Mouse (Mus musculus) adrenal gland, adult (tissue): ENCODE data around the gene Pdcd4.
"Not testable (repeated sequence)": the region's sequence is repeated elsewhere in the genome, so short reads cannot be mapped to it uniquely, and the experiment has no call there.

Experiments
- DNase-seq, 2 experiments: peaks; one replicate each; pipeline ENCODE4 v3.0.0; 2022 to 2023; ENCODE audit warnings: low spot score in 1 of 2; ENCODE audit not compliant: inconsistent age in 2 of 2

The Pdcd4 gene

GRCm38 (mm10) chr19:53899941-53900610, 8.0 kb downstream of the Pdcd4 start:
- peak in 1 of 2 experiments; percentile 34 for DNase-seq

GRCm38 (mm10) chr19:53901931-53902738, 10.1 kb downstream of the Pdcd4 start:
- DNase-seq, result no peak

DNA sequence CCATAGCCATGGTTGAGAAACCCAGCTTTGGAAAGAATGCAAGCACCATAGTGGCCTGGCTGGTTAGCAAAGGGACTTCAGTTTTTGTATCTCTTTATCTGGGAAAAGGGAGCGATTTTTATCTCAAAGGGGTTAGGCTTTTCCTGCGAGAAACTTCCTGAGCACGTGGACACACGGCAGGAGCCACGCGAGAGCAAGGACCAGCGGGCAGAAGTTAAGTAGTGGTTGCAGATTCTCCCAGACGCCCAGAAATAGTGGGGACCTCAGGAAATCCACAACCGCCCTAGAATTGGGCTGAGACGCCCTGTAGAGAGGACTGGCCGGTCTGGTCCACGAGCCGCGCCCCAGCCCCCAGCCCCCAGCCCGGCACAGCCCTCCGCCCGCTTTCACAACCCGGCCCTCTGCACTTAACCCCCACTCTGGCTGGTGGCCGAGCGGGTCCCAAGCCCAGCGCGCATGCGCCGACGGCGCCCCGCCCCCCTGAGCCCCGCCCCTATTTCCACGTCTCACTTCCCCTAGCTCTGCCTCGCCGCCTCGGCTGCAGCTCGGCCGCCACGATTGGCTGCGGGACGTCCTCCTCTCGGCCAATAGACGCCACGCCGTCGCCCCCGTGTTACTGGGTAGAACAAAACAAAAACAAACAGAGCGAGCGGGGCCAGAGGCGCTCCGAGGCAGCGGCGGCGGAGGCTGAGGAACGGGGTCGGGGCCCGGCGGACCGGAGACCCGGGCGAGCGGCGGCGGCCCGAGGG, 10.9 kb downstream of the Pdcd4 start:
- DNase-seq, result peak; percentile 97 to 98

- DNase-seq, result peak; percentile 68 to 87
Observed at GRCm38 (mm10) chr19:53903507-53904321, 11.7 kb downstream of the Pdcd4 start.

GRCm38 (mm10) chr19:53904833-53905480, 12.9 kb downstream of the Pdcd4 start:
- peak in 1 of 2 experiments; percentile 42 for DNase-seq

DNA sequence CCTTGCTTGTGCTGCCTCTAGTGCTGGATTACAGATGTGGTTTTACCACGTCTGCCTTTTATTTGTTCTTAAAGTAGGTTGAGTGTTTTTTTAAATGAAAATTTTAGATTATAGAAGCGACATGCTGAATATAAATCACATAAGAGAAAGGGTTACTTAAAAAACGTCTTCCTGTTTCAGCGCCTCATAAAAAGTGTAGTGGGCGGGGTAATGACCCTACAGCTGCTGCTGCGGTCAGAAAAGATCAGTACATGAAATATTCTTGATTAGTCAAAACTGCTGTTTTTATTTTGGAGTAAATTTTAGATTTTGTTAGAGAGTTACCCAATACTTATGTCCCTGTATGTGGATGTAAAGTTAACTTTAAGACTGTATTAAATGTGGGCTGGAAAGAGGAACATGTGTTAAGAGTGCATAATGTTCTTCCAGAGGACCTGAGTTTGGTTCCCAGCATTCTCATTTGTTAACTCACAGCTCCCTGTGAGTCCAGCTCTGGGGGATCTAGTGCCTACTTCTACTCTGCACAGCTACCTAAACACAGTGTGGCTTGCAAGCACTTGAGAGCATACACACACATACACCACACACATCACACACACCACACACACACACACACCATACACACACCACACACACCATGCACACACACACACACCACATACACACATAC, 14.1 kb downstream of the Pdcd4 start:
- peak in 1 of 2 experiments; percentile 46 for DNase-seq

GRCm38 (mm10) chr19:53906703-53907070, 14.7 kb downstream of the Pdcd4 start:
- DNase-seq, result not testable (repeated sequence)

DNA sequence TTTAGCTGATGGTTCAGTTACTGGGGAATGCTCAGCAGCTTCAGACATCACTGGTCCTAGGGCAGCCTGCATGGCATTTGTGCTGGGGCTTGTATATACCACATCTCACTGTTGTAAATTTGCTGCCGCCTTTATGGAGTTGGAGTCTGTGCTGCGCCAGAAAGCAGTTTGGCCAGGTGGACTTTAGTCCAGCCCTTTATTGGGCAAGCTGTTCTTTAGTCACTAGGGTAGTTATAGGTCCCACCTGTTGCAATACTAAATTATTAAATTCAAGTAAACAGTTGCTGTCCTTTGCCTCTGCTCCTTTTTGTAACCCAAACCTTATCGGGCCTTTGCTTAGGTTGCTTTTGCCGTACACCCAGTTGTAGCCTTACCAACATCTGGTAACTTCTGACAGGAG, 22.9 kb downstream of the Pdcd4 start:
- DNase-seq, result no peak

- DNase-seq, result peak in 1 of 2 experiments; percentile 75
Observed at GRCm38 (mm10) chr19:53919541-53919940, 27.5 kb downstream of the Pdcd4 start.

- DNase-seq, result not testable (repeated sequence)
Observed at GRCm38 (mm10) chr19:53921996-53922395, 30.0 kb downstream of the Pdcd4 start.

- peak in 1 of 2 experiments; percentile 55 for DNase-seq
Observed at GRCm38 (mm10) chr19:53925338-53925751, 33.3 kb downstream of the Pdcd4 start.

DNA sequence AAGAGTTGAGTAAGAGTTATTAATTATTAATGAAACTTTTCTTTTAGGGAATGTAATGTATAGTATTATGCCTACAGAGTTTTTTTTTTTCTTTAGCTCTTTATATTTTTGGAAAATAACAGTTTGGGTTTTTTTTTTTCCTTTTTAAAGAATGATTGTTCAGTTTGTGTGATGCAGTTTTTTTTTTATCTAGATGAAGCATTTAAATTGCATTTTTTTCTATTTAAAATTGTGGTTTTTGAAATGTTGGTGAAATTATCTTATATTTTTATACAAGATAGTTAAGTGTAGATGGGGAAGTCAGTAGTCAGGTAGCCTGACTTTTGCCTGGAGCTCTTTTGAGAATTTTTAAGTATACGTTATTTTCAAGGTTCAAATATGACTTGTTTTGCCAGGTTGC, 34.7 kb downstream of the Pdcd4 start:
- no peak for DNase-seq

- DNase-seq, result no peak
Observed at GRCm38 (mm10) chr19:53929218-53929617, 37.2 kb downstream of the Pdcd4 start.

GRCm38 (mm10) chr19:53933050-53933449, 41.0 kb downstream of the Pdcd4 start:
- DNase-seq, result no peak

- no peak for DNase-seq
Observed at GRCm38 (mm10) chr19:53934046-53934445, 42.0 kb downstream of the Pdcd4 start.

DNA sequence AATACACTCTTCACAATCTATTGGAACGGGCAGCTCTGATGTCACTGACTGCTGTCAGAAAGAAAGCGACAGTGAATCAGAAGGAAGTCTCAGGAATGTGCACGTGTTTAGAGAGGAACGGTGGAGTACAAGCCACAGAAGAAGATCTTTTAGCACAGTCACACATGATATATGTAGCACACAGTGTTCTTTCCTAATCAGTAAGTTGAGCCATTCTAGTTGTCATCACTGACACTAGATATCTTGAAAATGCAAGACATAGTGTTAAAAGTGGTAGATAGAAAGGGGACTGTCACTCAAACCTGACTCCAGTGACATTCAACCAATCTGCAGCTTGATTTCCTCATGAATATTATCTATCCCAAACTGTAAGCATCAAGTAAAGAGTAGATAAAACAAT, 47.4 kb downstream of the Pdcd4 start:
- no peak for DNase-seq

DNA sequence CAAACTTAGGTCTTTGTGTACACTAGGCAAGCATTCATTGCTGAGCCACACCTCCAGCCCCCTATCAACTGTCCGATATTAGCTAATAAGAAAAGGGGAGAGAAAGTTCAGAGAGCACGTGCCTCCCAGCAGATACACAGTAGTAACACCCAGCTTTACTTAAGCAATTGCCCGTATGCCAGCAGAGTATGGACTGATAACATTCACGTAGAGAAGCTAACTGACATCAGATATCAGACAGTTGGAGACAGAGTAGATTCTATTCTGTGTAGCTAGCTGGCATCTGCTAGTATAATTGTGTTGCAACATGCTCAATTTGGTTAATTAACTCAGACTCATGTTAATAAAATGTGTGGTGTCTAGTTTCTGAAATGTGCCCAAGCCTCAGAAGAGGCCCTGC, 49.1 kb downstream of the Pdcd4 start:
- DNase-seq, result no peak

DNA sequence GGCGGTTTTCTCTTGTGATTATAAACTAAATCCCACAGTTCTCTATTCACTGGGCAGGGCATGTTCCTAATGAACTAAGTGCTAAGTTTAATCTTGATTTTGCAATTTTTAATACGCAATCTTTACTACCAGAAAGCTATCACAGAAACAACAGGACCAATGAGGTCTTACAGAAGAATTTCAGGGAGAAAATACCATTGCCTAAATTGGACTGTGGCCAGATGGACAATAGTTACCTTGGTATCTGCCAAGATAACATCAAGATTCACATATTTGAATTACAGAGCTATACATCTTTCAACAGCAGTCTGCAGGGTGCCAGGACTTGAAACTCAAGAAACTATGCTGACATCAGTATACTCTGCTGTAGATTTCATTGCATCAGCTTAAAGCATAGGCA, 50.3 kb downstream of the Pdcd4 start:
- DNase-seq, result no peak
